Mouse (Mus musculus) lung, embryonic 16.5 days (tissue): ENCODE measurements around the gene Armh3. TPM values are rescaled to one million over a fixed set of nuclear protein-coding genes. Genes with fewer than 3 reads are reported as not detected.

ENCODE experiments used
- ATAC-seq: fragments of 200-750 bp; cut with Nextera tagmentation; 2 replicates; pipeline ENCODE4 v1.8.0; 2017; ENCODE audit warnings: low read depth, mild to moderate bottlenecking, moderate library complexity
- H3K27ac ChIP-seq: fragments of 300-500 bp; sonication (generic); 2 replicates; pipeline ENCODE4 v1.5.1; 2014; ENCODE audit warnings: mild to moderate bottlenecking, control low read depth, low read length
- H3K27me3 ChIP-seq: fragments of 300-500 bp; sonication (generic); 2 replicates; pipeline ENCODE4 v1.6.1; 2014; ENCODE audit warnings: low read depth, low read length, mixed read lengths; ENCODE audit not compliant: control insufficient read depth, insufficient read depth
- H3K36me3 ChIP-seq: fragments of 300-500 bp; sonication (generic); 2 replicates; pipeline ENCODE4 v1.6.1; 2014; ENCODE audit warnings: low read length; ENCODE audit not compliant: control insufficient read depth, insufficient read depth
- H3K4me1 ChIP-seq: fragments of 300-500 bp; sonication (generic); replicated peaks from 2 replicates; pipeline ENCODE4 v1.6.1; 2014; ENCODE audit warnings: low read length, mixed read lengths; ENCODE audit not compliant: control insufficient read depth, insufficient read depth
- H3K4me2 ChIP-seq: fragments of 300-500 bp; sonication (generic); 2 replicates; pipeline ENCODE4 v1.6.1; 2014; ENCODE audit warnings: low read depth, low read length, control low read depth
- H3K4me3 ChIP-seq: fragments of 300-500 bp; sonication (generic); 2 replicates; pipeline ENCODE4 v1.5.1; 2014; ENCODE audit warnings: mild to moderate bottlenecking, low read length, control low read depth
- H3K9ac ChIP-seq: fragments of 300-500 bp; sonication (generic); 2 replicates; pipeline ENCODE4 v1.6.1; 2014; ENCODE audit warnings: low read length, control low read depth
- H3K9me3 ChIP-seq: fragments of 300-500 bp; sonication (generic); 2 replicates; pipeline ENCODE4 v1.6.1; 2016; ENCODE audit warnings: low read length; ENCODE audit not compliant: control insufficient read depth
- WGBS: fragments of 180-500 bp; shearing (Covaris S2); extraction: QIAGEN DNeasy Blood & Tissue Kit; methylation state at CpG from one replicate; pipeline ENCODE4 v1.1.7; 2014; 5-methylcytosine and 5-hydroxymethylcytosine counted together
- polyA plus RNA-seq: library from polyadenylated mRNA; unstranded; fragments of >200 nt; fragmentation: Nextera tagmentation; extraction: Ambion mirVana; gene quantifications from 2 replicates; pipeline ENCODE4 v1.2.1, GENCODE M21; 2015

Gene Armh3
- polyA plus RNA-seq, 1 experiment from 2014 or later, result 18.0 TPM

GRCm38 (mm10) chr19:46041933-46042475, 43.7 kb upstream of the Armh3 start:
- ATAC-seq, result peak; percentile 6
- no peaks in the 10 kb centered on the region for H3K9me3 ChIP-seq
- H3K36me3 ChIP-seq, result no peaks in the 10 kb centered on the region
- no peaks in the 10 kb centered on the region for H3K27me3 ChIP-seq
- H3K9ac ChIP-seq, result peak overlapping the region; percentile 66
- H3K4me3 ChIP-seq, result peak overlapping the region; percentile 79
- peak overlapping the region; percentile 84 for H3K4me2 ChIP-seq
- 1% methylated on average over 14 of the region's 14 CpGs for WGBS
- peak overlapping the region; percentile 99 for H3K27ac ChIP-seq
- peaks cover 59% of the 10 kb centered on the region for H3K4me1 ChIP-seq

DNA sequence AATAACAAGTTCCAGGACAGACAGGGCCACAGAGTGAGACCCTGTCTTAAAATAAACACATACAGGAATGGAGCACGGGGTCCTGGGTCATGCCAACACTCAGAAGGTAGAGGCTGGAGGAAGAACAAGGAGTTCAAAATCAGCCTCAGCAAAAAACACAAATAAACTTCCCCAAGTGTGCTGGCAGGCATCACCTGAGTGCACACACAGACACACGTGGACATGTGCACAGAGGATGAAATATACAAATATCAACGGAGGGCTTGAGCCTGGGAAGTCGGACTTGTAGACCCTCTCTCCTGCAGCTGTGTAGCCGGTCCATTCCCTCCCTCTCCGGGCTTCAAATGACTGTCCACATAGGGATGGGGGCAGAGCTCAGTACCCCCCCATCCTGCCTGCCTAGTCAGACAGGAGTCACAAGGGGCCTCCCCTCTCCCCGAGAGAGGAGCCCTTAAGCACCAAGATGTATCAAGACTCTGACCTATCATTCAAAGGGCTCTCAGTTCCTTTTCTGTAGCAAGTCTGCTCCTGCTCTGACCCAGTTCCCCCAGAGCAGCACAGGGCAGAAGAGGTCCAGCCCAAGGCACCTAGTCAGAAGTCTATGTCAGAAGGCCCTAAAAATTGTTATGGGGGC, 43.1 kb upstream of the Armh3 start:
- Histone ChIP-seq H3K4me1 (peaks cover 58% of the 10 kb centered on the region), H3K4me2 (peak overlapping the region; percentile 84), H3K4me3 (peak overlapping the region; percentile 79), H3K27ac (peak overlapping the region; percentile 99), H3K9ac (peak overlapping the region; percentile 66), H3K27me3 (no peaks in the 10 kb centered on the region), H3K36me3 (no peaks in the 10 kb centered on the region), H3K9me3 (no peaks in the 10 kb centered on the region)
- no peak for ATAC-seq
- WGBS, result 6% methylated on average over 7 of the region's 7 CpGs

- H3K4me3 ChIP-seq, result peak overlapping the region; percentile 82
- H3K27me3 ChIP-seq, result no peaks in the 10 kb centered on the region
- peaks cover 55% of the 10 kb centered on the region for H3K4me1 ChIP-seq
- no peak for ATAC-seq
- peaks cover 7% of the 10 kb centered on the region for H3K36me3 ChIP-seq
- 28% methylated on average over 14 of the region's 14 CpGs for WGBS
- peak overlapping the region; percentile 71 for H3K9ac ChIP-seq
- peak overlapping the region; percentile 98 for H3K27ac ChIP-seq
- peak overlapping the region; percentile 89 for H3K4me2 ChIP-seq
- no peaks in the 10 kb centered on the region for H3K9me3 ChIP-seq
Observed at GRCm38 (mm10) chr19:46040149-46040902, 42.0 kb upstream of the Armh3 start.

GRCm38 (mm10) chr19:46039478-46039877, 41.2 kb upstream of the Armh3 start:
- Histone ChIP-seq H3K27me3 (no peaks in the 10 kb centered on the region), H3K27ac (peak overlapping the region; percentile 98), H3K9me3 (no peaks in the 10 kb centered on the region), H3K36me3 (peaks cover 15% of the 10 kb centered on the region), H3K4me1 (peaks cover 55% of the 10 kb centered on the region), H3K4me3 (peak overlapping the region; percentile 82), H3K9ac (peak overlapping the region; percentile 89), H3K4me2 (peak overlapping the region; percentile 89)
- peak; percentile 84 for ATAC-seq
- WGBS, result under 1% methylated on average over 12 of the region's 30 CpGs

- peak overlapping the region; percentile 82 for H3K4me3 ChIP-seq
- under 1% methylated on average over 9 of the region's 17 CpGs for WGBS
- H3K4me1 ChIP-seq, result peaks cover 55% of the 10 kb centered on the region
- H3K36me3 ChIP-seq, result peaks cover 21% of the 10 kb centered on the region
- H3K9me3 ChIP-seq, result no peaks in the 10 kb centered on the region
- peak overlapping the region; percentile 98 for H3K27ac ChIP-seq
- ATAC-seq, result peak; percentile 26; the same call in 1 of the 2 replicates
- H3K27me3 ChIP-seq, result no peaks in the 10 kb centered on the region
- H3K4me2 ChIP-seq, result peak overlapping the region; percentile 89
- peak overlapping the region; percentile 89 for H3K9ac ChIP-seq
Observed at GRCm38 (mm10) chr19:46038851-46039260, 40.6 kb upstream of the Armh3 start.

- no peak for ATAC-seq
- peak overlapping the region; percentile 89 for H3K9ac ChIP-seq
- H3K9me3 ChIP-seq, result no peaks in the 10 kb centered on the region
- peaks cover 28% of the 10 kb centered on the region for H3K36me3 ChIP-seq
- 1% methylated on average over 13 of the region's 13 CpGs for WGBS
- H3K4me2 ChIP-seq, result peak overlapping the region; percentile 89
- H3K4me3 ChIP-seq, result peak overlapping the region; percentile 82
- H3K27me3 ChIP-seq, result no peaks in the 10 kb centered on the region
- H3K4me1 ChIP-seq, result peaks cover 50% of the 10 kb centered on the region
- peak overlapping the region; percentile 98 for H3K27ac ChIP-seq
Observed at GRCm38 (mm10) chr19:46037925-46038850, 39.9 kb upstream of the Armh3 start.

GRCm38 (mm10) chr19:46037243-46037924, 39.1 kb upstream of the Armh3 start:
- Histone ChIP-seq H3K36me3 (peaks cover 35% of the 10 kb centered on the region), H3K9me3 (no peaks in the 10 kb centered on the region), H3K4me2 (peak overlapping the region; percentile 89), H3K27me3 (no peaks in the 10 kb centered on the region), H3K27ac (peak overlapping the region; percentile 98), H3K4me1 (peaks cover 42% of the 10 kb centered on the region), H3K9ac (peak overlapping the region; percentile 89), H3K4me3 (peak overlapping the region; percentile 82)
- 5% methylated on average over 6 of the region's 6 CpGs for WGBS
- peak; percentile 15; the same call in 1 of the 2 replicates for ATAC-seq

- H3K27me3 ChIP-seq, result no peaks in the 10 kb centered on the region
- H3K9me3 ChIP-seq, result no peaks in the 10 kb centered on the region
- no peak for ATAC-seq
- WGBS, result 62% methylated on average over 13 of the region's 13 CpGs
- peak overlapping the region; percentile 98 for H3K27ac ChIP-seq
- H3K4me1 ChIP-seq, result peaks cover 35% of the 10 kb centered on the region
- peak overlapping the region; percentile 89 for H3K4me2 ChIP-seq
- peaks cover 42% of the 10 kb centered on the region for H3K36me3 ChIP-seq
- H3K9ac ChIP-seq, result peak overlapping the region; percentile 89
- H3K4me3 ChIP-seq, result peak overlapping the region; percentile 82
Observed at GRCm38 (mm10) chr19:46036477-46037242, 38.4 kb upstream of the Armh3 start.
